Mouse (Mus musculus): ENCODE results near the gene Ltv1.
"Not testable (repeated sequence)": the region's sequence is repeated elsewhere in the genome, so short reads cannot be mapped to it uniquely, and the experiment has no call there.

Gene Ltv1

DNA sequence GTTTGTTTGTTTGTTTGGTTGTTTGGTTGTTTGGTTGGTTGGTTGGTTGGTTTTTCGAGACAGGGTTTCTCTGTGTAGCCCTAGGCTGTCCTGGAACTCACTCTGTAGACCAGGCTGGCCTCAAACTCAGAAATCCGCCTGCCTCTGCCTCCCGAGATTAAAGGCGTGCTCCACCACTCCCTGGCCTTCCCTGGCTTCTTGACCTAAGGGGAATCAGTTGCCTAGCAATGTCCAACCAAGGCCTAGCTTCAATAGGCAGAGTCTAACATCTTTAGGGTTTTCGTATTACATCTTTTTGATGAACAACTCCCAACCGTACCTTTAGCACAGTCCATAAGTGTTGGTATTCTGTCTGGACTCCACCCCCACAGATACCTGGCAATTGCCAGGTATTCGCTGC, 528 bp upstream of the Ltv1 start:
- DNase-seq (ENCODE audit: low spot score in 2 of 2), result not testable (repeated sequence)

DNA sequence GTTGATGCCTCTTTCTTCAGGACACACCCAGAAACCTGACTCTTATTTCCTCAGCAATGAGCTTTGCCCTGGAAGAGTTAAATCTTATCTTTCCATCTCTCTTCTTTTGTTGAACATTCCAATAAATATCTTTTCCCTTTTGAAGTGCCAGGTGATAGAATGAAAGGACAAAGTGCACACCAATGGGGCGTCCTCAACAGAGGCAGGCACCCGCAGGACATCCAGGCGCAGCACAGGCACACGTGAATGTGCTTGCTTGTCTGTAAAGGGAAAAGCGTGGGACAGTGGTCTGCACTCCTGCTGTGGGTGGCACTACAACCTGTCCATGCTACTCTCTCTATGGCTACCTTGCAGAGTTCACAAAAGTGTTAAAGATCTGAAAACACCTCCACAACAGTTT, 3.1 kb downstream of the Ltv1 start:
- DNase-seq (ENCODE audit: low spot score in 2 of 2), result no peak

DNA sequence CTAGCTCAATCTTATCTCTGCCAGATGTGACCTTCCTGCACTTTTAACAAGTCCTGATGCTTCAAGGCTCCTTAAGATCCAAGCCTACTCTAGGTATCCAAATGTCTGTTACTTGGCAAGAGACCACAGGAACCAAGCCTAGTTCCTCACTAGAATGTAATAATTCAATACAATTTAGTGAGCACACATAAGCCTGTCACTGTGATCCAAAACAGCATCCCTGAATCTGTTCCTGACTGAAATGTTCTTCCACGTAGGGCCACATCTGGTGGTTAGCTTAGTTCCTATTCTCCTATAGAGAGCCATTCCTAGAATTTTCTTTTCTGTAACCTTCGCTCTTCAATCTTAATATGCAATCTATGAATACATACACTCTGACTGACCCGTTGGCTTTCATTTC, 6.2 kb downstream of the Ltv1 start:
- DNase-seq (ENCODE audit: low spot score in 2 of 2), result no peak

DNA sequence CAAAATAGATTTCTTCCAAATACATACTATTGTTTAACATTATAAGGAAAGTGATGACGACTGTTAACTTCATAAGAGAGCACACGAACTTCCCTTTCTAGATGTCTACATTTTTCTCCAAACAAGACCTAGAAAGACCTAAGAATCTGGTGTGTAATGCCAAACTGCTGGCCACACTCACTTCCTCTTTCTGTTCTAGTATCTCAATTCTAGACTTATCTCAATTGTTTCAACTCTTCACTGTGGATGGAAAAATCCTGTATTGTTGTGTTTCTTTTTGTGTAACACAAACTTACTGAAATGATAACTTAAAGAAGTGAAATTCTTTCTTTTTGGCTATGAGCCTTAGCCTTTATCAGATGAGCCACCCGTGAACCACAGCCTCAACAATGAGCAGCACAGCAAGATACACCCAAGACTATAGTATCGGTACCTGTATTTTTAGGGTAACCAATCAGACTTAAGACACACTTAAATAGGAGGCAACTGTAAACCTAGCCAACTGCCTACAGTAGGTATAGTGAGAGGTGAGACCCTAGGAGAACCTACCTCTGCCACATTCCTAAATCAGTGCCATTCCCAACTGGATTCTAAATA, 8.7 kb downstream of the Ltv1 start:
- DNase-seq (ENCODE audit: low spot score in 2 of 2), result no peak

DNA sequence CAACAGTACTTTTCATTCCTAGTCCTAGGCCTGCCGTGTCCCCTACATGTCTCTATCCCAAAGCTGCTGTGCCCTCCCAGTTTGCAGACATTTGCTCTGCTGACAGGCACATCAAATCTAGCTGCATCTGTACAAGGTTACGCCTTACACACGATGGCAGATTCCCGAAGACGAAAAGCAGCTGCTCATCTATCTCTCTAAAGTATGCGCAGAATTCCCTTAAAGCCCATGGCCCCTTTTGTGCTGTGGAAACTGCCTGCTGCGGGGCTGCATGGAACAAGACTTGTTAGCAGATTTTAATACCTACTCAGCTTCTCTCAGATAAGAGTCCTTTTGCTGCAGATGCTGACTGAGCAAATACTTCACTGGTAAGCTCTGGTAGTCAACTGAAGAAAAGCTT, 12.8 kb downstream of the Ltv1 start:
- DNase-seq (ENCODE audit: low spot score in 2 of 2), result no peak

DNA sequence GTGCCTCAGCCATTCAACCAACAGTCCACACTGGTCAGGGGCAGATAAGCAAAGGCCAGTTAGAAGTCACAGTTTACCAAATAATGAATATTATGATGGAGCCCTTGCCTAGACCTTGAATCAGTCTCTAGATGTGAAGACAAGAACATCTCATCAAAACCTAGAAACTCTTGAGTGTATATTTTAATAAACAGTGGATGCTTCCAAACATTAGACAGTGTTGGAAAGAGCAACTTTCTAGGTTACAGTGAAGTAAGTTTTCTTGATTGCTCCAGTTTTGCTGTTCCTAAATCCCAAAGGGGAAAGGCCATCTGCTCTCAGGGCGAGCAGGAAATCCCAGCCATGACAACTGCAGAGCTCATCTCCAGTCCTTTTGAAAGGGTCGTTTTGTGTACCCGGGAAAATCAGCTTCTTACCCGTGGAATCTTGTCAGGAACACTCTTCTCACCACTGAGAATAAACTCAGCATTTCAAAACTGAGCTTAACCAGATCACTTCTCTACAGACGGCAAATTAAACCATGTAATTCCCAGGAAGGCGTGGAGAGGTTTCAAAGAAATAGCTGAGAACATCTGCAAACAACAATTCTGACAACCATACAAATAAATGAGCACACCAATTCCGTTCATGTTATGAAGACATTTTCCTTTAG, 14.9 kb downstream of the Ltv1 start, which contains the start of gene Zc2hc1b:
Gene Zc2hc1b, minus strand, starts transcription at position 51 of the 652 bp plus-strand sequence.
- no peak for DNase-seq (ENCODE audit: low spot score in 2 of 2)

DNA sequence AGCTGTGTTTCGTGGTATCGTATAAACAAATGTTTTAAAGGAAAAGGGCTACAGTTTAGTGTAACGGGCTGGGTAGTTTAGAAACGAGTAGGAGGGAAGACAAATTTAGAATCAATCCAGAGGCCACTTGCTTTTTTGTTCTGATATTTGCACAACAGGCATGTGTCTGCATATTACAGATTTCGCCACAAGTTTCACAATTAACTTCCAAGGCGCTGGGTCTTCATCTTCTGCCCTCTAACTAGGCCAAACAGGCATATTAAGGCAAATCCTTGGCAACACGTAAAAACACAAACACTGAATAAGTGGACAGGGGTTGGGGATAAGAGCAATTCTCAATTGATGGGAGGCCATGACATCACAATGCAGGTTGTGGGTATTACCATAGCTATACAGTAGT, 17.1 kb downstream of the Ltv1 start:
- DNase-seq (ENCODE audit: low spot score in 2 of 2), result no peak

DNA sequence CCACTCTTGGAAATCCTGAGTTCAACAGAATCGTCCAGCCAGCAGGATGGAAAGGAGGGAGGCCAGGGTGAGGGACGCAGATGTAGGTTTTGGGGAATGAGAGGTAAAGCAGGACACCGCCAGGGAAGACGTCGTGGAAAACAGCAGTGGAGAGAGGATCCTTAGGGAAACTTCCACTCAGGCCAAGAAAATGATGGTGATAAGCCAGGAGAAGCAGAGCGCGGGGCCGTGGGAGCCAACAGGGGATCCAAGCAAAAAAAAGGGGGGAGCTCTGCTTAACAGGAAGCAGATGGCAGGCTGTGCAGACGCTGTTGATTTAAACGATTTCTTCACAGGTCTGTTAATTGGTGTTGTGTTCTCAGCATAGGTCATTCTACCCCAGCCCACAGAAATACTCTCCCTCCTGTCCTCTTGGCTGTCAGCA, 20.2 kb downstream of the Ltv1 start:
- DNase-seq (ENCODE audit: low spot score in 2 of 2), result no peak

DNA sequence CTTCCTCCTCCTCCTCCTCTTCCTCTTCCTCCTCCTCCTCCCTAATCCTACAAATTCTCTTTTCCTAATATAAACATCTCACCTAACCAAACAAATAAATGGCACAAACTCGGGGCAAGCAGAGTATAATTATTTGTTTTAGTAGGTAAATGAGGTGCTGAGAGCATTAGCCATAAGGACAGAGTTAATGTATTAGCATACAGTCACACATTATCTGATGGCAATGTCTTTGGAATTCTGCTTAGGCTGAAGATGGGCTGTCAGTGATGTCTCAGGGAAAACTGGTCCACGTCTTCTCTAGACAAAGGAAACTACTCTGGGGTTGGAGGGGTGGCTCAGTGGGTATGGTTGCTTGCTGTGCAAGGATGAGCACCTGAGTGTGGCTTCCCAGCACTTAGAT, 21.5 kb downstream of the Ltv1 start:
- no peak for DNase-seq (ENCODE audit: low spot score in 2 of 2)

DNA sequence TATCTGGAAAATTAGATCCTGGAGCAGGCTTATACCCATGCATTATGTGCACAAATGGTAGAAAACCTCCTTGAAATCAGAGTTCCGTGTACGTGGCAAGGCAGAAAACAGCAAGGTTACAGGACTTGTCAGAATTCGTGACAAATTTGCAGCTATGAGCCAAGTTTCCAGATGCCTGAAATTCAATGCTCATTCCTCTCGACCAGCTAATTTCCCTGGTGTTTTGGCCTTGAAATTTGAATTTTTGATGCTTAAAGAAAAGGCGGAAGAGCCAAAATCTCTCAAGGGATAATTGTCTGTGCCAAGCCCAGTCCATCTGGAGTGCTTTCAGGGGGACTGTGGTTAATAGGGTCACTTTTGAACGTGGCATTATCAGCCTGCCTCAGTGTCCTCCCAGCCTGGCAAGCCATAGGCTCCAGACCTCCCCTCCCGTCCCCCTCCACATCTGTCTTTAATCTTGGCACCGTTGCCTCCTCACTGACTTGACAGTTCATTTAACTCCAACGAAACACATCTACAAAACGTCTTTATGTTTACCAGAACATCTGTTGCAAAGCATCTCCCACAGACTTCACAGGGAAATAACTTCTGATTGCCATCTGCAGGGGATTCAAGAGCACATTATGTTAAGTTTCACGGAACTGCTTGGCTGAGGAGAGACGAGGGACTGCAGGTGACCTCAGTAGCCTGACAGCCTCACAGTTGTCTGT, 22.1 kb downstream of the Ltv1 start:
- no peak for DNase-seq (ENCODE audit: low spot score in 2 of 2)

DNA sequence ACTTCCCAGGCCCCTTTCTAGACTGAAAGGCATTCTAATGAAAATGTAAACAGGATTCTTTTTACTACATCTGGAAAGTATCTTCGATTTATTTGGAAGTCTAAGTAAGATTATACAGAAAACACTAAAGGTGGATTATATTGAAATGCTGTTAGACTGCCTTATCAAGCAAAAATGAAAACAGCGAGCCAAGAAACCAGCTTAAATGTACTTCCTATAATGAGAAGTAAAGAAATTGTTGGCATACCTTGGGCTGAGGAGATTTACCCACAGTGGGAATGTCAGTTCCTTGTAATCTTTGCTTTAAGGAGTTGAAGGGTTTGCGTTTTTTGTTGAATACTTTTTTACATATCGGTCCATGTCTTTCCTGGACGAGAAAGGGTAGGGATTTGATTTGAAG, 24.5 kb downstream of the Ltv1 start:
- DNase-seq (ENCODE audit: low spot score in 2 of 2), result no peak

DNA sequence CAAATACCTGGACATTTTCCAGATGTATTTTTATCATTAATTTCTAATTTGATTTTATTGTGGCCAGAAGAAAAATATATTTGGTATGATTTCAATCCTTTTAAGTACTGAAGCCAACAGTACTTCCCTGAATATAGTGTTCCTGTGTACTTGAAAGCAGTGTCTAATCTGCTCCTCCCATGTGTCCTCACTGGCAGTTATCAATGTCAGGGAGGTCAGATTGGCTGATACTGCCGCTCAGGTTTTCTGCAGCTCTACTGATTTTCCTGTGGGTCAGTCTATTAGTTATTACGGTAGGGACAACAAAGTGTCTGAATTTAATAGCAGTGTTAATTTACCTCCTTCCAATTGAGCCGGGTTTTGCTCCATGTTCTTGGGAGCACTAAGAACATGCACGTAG, 30.9 kb downstream of the Ltv1 start:
- no peak for DNase-seq (ENCODE audit: low spot score in 2 of 2)

DNA sequence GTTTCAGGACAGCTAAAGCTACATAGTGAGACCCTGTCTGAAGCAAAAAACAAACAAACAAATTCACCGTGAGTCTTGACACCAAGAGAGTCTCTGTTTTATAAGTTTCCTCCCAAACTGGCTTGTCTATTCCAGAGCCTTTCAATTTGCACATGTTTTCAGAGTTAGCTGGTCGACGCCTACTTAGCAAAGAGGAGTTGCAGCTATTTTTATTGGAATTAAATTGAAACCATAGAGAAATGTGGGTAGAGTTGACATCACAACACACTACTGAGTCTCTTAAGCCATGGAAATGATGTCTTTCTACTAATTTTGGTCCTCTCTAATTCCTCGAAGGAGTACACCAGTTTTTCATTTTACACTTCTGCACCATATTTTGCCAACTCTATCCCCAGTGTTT, 32.1 kb downstream of the Ltv1 start:
- DNase-seq (ENCODE audit: low spot score in 2 of 2), result no peak

DNA sequence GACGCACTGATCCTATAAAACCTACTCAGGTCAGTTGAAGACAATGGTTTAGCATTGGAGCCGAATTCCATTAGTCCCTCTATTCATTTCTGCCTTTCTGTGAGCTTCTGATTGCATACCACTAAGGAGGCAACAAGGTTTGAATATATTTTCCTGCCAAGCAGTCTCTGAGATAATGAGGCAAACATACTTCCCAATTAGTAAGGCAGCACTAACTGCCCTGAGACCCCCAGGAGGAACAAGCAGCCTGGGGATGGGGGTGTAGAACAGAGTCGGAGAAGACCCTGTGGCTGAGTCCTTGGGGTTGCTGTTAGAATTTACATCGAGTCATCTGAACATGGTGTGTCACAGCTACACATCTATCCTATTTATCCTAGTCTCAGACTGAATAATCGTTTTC, 37.6 kb downstream of the Ltv1 start:
- no peak for DNase-seq (ENCODE audit: low spot score in 2 of 2)

DNA sequence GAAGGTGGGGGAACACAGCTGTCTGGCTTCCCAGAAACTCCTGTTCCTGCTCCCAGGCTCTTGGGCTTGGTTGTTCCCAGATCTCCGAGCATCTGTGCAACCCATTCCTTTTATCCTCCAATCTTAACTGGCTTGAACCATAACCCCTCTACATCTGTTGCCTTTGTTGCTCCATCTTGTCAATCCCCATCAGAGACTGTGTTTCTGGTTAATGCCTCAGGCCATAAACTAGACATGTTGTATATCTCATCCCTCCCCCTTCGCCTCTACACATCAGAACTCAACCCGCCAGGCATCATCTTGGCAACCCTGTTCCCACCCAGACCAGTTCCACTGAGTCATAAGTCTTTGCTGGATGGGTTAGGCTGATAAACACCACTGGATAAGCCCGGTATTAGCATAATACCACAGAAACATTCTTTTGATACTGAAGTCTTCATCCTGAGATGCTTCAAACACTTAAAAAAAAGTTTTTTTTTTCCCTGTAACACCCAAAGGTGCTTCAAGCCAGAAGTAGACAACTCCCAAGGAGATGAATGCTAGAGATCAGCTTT, 40.1 kb downstream of the Ltv1 start:
- no peak for DNase-seq (ENCODE audit: low spot score in 2 of 2)

DNA sequence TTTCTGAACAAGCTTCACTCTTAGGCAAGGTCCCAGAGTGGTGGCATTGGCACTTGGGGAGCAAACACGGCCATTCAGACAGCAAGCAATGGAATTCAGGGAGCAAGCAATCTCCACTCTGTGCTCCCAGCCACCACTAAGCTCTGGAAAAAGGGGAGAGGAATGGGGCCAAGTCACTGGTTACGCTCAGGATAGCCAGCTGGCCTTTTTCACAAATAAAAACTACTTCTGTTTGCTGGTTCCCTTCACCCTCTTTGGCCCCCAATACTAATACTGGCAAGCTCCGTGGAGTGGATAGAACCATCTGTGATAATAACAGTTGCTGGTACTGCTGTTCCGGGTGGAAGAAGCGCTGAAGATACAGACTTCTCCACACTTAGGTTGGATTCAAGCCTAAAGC, 41.6 kb downstream of the Ltv1 start:
- peak in 1 of 2 experiments; percentile 16 for DNase-seq (ENCODE audit: low spot score in 2 of 2)

DNA sequence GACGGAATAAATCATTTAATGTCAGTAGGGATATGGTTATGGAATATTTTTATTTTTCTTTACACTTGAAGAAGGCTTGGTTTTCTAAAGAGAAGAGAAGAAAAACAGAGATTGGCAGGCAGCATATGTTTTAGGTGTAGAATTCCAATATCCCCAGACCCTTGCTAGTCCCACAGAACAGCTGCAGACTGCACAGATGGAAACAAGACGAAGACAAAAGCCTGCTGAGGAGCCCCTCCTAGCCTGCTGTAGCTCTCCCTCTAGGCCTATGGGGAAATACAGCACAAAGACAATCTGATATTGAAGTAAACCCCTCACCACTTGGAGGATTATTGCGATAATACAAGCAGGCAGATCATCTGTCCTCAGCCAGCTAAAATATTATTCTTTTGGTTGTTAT, 42.5 kb downstream of the Ltv1 start:
- DNase-seq (ENCODE audit: low spot score in 2 of 2), result no peak

DNA sequence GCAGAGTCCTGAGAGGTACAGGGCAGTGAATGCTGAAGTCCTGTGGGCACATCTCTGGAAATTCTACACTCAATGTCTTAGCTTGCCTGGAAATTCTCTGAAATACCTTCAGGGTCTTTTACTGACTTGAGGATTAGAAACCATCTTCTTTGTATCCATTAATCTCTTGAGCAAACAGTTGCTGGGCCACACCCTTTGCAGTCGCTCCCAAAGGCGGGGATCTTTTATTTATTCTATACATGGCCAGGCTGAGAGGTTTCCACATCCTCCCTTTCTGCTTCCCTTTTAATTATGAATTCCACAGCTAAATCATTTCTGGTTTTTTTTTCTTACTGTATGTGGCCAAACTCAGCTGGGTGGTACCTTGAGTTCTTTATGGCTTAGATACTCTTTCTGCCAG, 52.5 kb downstream of the Ltv1 start:
- DNase-seq (ENCODE audit: low spot score in 2 of 2), result no peak

DNA sequence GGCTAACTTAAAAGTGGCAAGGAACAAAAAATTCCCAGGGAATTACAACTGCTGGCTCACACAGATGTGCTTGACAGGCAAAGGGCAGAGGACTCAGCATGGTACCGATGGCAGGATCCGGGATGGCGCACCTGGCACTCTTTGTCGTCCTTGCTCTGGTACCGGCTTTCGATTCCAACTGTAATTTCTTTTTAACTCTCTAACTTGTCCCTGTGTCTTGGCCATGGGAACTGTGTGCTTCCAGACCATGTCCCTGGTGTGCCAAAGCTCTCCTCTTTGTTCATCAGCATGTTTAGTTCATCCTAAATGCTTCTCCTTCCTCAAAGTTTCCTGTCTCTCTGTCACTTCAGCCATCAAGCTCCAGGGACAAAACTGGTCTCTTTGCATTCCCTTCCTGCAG, 55.1 kb downstream of the Ltv1 start:
- no peak for DNase-seq (ENCODE audit: low spot score in 2 of 2)

DNA sequence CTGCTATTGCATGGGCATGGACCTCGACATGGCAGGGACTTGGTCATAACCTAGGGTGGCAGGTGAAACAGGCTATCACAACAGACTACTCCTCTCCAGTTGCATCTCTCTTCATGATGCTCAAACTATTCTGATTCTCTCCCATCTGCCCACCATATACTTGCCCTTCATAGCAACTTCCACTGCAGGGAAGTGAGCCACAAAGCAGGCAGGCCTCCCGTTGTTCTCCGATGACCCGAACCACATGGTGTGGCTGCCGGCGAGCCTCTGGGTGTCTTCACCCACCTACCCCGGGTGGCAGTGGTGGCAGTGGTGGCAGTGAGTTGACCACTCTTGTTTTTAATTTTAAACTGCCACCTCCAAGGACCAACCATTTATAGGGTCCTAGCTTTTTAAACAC, 57.2 kb downstream of the Ltv1 start:
- DNase-seq (ENCODE audit: low spot score in 2 of 2), result no peak

DNA sequence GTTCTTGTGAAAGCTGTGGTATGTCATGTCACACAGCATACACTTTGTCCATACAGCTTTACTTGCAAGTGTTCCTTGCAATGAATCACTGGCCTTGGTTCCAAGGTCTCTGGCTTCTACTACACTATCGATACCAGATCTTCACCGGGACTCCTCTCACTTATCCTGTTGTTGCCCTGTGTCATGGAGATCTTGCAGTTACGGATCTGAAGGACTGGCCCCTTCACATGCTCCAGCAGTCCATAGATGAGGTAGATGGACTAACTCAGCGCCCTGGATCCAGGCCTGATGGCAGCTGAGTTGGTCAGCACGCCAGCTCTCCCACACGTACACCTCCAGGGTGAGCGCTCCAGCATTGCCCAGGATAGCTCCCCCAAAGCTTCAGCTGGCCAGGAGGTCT, 57.7 kb downstream of the Ltv1 start:
- DNase-seq (ENCODE audit: low spot score in 2 of 2), result no peak

DNA sequence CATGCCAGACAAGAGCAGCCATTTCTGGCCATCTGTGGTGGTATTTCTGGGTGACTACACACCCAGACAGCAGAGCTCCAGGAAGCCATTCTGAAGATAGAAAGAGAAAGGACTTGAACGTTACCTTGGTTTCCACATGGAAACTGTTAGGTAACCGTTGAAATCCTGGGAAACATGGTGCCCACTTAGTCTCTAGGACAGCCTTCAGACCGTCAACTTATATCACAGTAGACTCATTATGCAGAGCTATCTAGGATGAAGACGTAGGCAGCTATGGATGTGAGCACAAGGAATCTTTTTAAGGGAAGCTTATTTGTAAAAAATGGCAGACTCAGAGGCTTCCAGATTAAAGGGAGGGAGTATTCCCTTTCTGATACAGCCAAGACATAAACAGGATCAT, 59.1 kb downstream of the Ltv1 start:
- DNase-seq (ENCODE audit: low spot score in 2 of 2), result no peak

Data from urinary bladder, postnatal 36 days (tissue).